Mouse (Mus musculus) WW6 (cell line): Measurements from ENCODE around the gene Ass1.

Experiments
- DNase-seq: peaks from one replicate; pipeline ENCODE4 v3.0.0-alpha.2; 2013; ENCODE audit warnings: low read depth, low spot score

The Ass1 gene

GRCm38 (mm10) chr2:31458460-31458859 lies 11.5 kb upstream of the Ass1 start:
- DNase-seq, result no peak

GRCm38 (mm10) chr2:31458989-31459936 lies 10.7 kb upstream of the Ass1 start:
- DNase-seq, result no peak

- peak; percentile 55 for DNase-seq
Measured at GRCm38 (mm10) chr2:31460025-31460571, 9.9 kb upstream of the Ass1 start.

- DNase-seq, result no peak
Measured at GRCm38 (mm10) chr2:31460920-31461319, 9.1 kb upstream of the Ass1 start.

GRCm38 (mm10) chr2:31462051-31462450 lies 8.0 kb upstream of the Ass1 start:
- no peak for DNase-seq

- DNase-seq, result no peak
Measured at GRCm38 (mm10) chr2:31463253-31463652, 6.8 kb upstream of the Ass1 start.

- no peak for DNase-seq
Measured at GRCm38 (mm10) chr2:31463696-31464528, 6.1 kb upstream of the Ass1 start.

- no peak for DNase-seq
Measured at GRCm38 (mm10) chr2:31464529-31464910, 5.5 kb upstream of the Ass1 start.

- DNase-seq, result no peak
Measured at GRCm38 (mm10) chr2:31467457-31467856, 2.5 kb upstream of the Ass1 start.

- no peak for DNase-seq
Measured at GRCm38 (mm10) chr2:31468857-31469256, 1.1 kb upstream of the Ass1 start.

GRCm38 (mm10) chr2:31469480-31469879 lies 527 bp upstream of the Ass1 start:
- no peak for DNase-seq

GRCm38 (mm10) chr2:31470683-31471385 lies 827 bp downstream of the Ass1 start:
- no peak for DNase-seq

- no peak for DNase-seq
Measured at GRCm38 (mm10) chr2:31471611-31472010, 1.6 kb downstream of the Ass1 start.

GRCm38 (mm10) chr2:31472406-31473065 lies 2.5 kb downstream of the Ass1 start:
- DNase-seq, result no peak

- DNase-seq, result no peak
Measured at GRCm38 (mm10) chr2:31473941-31474340, 3.9 kb downstream of the Ass1 start.

GRCm38 (mm10) chr2:31474686-31475085 lies 4.7 kb downstream of the Ass1 start:
- no peak for DNase-seq

GRCm38 (mm10) chr2:31476107-31476820 lies 6.3 kb downstream of the Ass1 start:
- DNase-seq, result no peak

GRCm38 (mm10) chr2:31477234-31478161 lies 7.5 kb downstream of the Ass1 start:
- DNase-seq, result no peak

- DNase-seq, result no peak
Measured at GRCm38 (mm10) chr2:31482914-31483575, 13.0 kb downstream of the Ass1 start.
